Mouse (Mus musculus) cortical plate, adult 2 months (tissue): Measurements from ENCODE around the gene Eif2b4.

Source experiments
- CTCF ChIP-seq: fragments of 200-500 bp; IDR thresholded peaks from 2 replicates; pipeline ENCODE4 v1.5.1; 2011; ENCODE audit warnings: mild to moderate bottlenecking, control low read depth, low read length; ENCODE audit not compliant: insufficient read depth; ENCODE audit errors: extremely low read depth
- POLR2A ChIP-seq: fragments of 200-500 bp; IDR thresholded peaks from 2 replicates; pipeline ENCODE4 v1.6.1; 2011; ENCODE audit warnings: mild to moderate bottlenecking, low read length, control low read depth; ENCODE audit not compliant: insufficient read depth; ENCODE audit errors: extremely low read depth

- TF ChIP-seq POLR2A (no peak), CTCF (no peak)
These were observed 3.0 kb downstream of the Eif2b4 start for GRCm38 (mm10) chr5:31190201-31190600.
